Mouse (Mus musculus) spleen, adult 2 months (tissue): Measurements from ENCODE around the gene Raver1.

Experiments
- CTCF ChIP-seq: fragments of 200-500 bp; IDR thresholded peaks from 2 replicates; pipeline ENCODE4 v1.5.1; 2011; ENCODE audit warnings: mild to moderate bottlenecking, inconsistent platforms; ENCODE audit not compliant: insufficient read depth, insufficient read length, insufficient replicate concordance; ENCODE audit errors: extremely low read depth
- POLR2A ChIP-seq: fragments of 200-500 bp; IDR thresholded peaks from 2 replicates; pipeline ENCODE4 v1.6.1; 2011; ENCODE audit warnings: low read depth, low read length, inconsistent platforms

GRCm38 (mm10) chr9:21051578-21051977 is 40.2 kb downstream of the Raver1 start:
- TF ChIP-seq POLR2A = no peak
- no peak for TF ChIP-seq CTCF
